Mouse (Mus musculus): ENCODE data around the gene Sipa1l3. TPM values are rescaled to one million over a fixed set of nuclear protein-coding genes. Genes with fewer than 3 reads are reported as not detected.

Gene Sipa1l3
- polyA plus RNA-seq, 1 experiment from 2014 or later: 22.0 TPM

GRCm38 (mm10) chr7:29271687-29272465 lies 246.6 kb downstream of the Sipa1l3 start:
- no peaks in the 10 kb centered on the region for H3K36me3 ChIP-seq (ENCODE audit: control insufficient read depth, insufficient read depth)
- no peak for TF ChIP-seq CTCF (IDR thresholded peaks at IDR 0.05; ENCODE audit: low read depth)
- peak overlapping the region; percentile 23; the same call in 1 of the 2 replicates for H3K27ac ChIP-seq (ENCODE audit: low read depth, low read length)
- peaks cover 10% of the 10 kb centered on the region; the same call in 1 of the 2 replicates for H3K4me1 ChIP-seq (replicated peaks; ENCODE audit: control insufficient read depth, insufficient read depth, low read length)
- WGBS: 39% methylated on average over 8 of the region's 8 CpGs
- H3K9me3 ChIP-seq (ENCODE audit: control insufficient read depth): no peaks in the 10 kb centered on the region
- no peak overlapping the region for H3K4me2 ChIP-seq (replicated peaks; ENCODE audit: low read depth)
- ATAC-seq: no peak
- H3K4me3 ChIP-seq (ENCODE audit: low read depth, low read length): no peak overlapping the region
- no peak overlapping the region for H3K9ac ChIP-seq (ENCODE audit: low read depth, low read length)
- no peaks in the 10 kb centered on the region for H3K27me3 ChIP-seq (replicated peaks; ENCODE audit: control insufficient read depth, insufficient read depth, low read length)

- H3K4me1 ChIP-seq (replicated peaks; ENCODE audit: control insufficient read depth, insufficient read depth, low read length): peaks cover 10% of the 10 kb centered on the region; the same call in 1 of the 2 replicates
- no peak overlapping the region for H3K27ac ChIP-seq (ENCODE audit: low read depth, low read length)
- WGBS: 67% methylated on average over 4 of the region's 4 CpGs
- H3K4me3 ChIP-seq (ENCODE audit: low read depth, low read length): no peak overlapping the region
- no peaks in the 10 kb centered on the region for H3K36me3 ChIP-seq (ENCODE audit: control insufficient read depth, insufficient read depth)
- TF ChIP-seq CTCF (IDR thresholded peaks at IDR 0.05; ENCODE audit: low read depth): no peak
- no peak overlapping the region for H3K4me2 ChIP-seq (replicated peaks; ENCODE audit: low read depth)
- H3K9ac ChIP-seq (ENCODE audit: low read depth, low read length): no peak overlapping the region
- no peaks in the 10 kb centered on the region for H3K27me3 ChIP-seq (replicated peaks; ENCODE audit: control insufficient read depth, insufficient read depth, low read length)
- no peak for ATAC-seq
- no peaks in the 10 kb centered on the region for H3K9me3 ChIP-seq (ENCODE audit: control insufficient read depth)
Observed at GRCm38 (mm10) chr7:29270445-29270844, 248.0 kb downstream of the Sipa1l3 start.

Other genes with a start within 250 kb of the Sipa1l3 start
- 685 and 722 TPM in 2 replicates for gene Spint2, start 236.7 kb downstream of the Sipa1l3 start, polyA plus RNA-seq (2015; fragmentation: Nextera tagmentation; extraction: Ambion mirVana)
- gene Ppp1r14a, start 229.3 kb downstream of the Sipa1l3 start, polyA plus RNA-seq (2015; fragmentation: Nextera tagmentation; extraction: Ambion mirVana): 35.2 and 37.0 TPM in 2 replicates
- gene Dpf1, start 214.7 kb downstream of the Sipa1l3 start, polyA plus RNA-seq (2015; fragmentation: Nextera tagmentation; extraction: Ambion mirVana): 1.7 TPM in 2 replicates
- not detected in 2 replicates for gene Catsperg2, start 208.4 kb upstream of the Sipa1l3 start, polyA plus RNA-seq (2015; fragmentation: Nextera tagmentation; extraction: Ambion mirVana)
- gene Zfp84, start 249.9 kb upstream of the Sipa1l3 start, polyA plus RNA-seq (2015; fragmentation: Nextera tagmentation; extraction: Ambion mirVana): 4.4 and 4.7 TPM in 2 replicates

Data from intestine, postnatal 0 days (tissue).